8 mouse cellular contexts compared by ENCODE assay signal in the genomic region with DNA sequence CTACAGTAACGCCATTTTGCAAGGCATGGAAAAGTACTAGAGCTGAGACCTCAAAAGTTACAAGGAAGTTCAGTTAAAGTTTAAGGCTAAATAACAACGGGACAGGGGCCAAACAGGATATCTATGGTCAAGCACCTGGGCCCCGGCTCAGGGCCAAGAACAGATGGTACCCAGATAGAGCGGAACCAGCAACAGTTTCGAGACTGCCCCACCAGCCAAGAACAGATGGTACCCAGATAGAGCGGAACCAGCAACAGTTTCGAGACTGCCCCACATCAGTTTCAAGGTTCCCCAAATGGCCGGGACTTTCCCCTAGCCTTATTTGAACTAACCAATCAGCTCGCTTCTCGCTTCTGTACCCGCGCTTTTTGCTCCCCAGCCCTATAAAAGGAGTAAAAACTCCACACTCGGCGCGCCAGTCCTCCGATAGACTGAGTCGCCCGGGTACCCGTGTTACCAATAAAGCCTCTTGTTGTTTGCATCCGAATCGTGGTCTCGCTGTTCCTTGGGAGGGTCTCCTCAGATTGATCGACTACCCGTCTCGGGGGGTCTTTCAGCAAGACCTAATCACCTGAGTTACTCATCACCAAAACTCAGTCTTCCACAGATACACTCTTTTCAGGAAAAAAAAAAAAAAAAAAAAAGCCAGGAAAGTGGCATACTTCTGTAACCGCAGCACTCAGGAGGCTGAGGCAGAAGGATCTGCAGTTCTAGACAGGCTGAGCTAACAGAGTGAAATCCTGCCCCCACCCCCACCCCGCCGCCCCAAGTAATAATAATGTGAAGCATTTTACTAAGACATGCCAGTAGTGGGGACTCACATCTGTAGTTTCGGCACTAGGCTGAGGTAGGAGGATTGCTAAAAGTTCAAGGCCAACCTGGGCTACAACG. TPM values are rescaled to one million over a fixed set of nuclear protein-coding genes. Genes with fewer than 3 reads are reported as not detected.
DNase-seq lines count a peak whose midpoint lies in the region; ATAC-seq and TF ChIP-seq lines count a peak whose summit lies in the region.

No protein-coding gene starts in this region.

- peak overlapping the region; percentile 71 to 77 (median 75) for H3K4me3 ChIP-seq in CH12.LX (replicated peaks in 1 of 3; ENCODE audit: low read depth in 2 of 3, low read length in 2 of 3, poor library complexity in 1 of 3)
- H3K4me3 ChIP-seq in embryonic facial prominence, embryonic 10.5 days: peak overlapping the region; percentile 99
- H3K4me3 ChIP-seq in heart, embryonic 11.5 days (ENCODE audit: low read depth, low read length): peak overlapping the region; percentile 88
- peak overlapping the region; percentile 97 for H3K4me3 ChIP-seq in kidney, embryonic 15.5 days (replicated peaks)

- peak overlapping the region; percentile 100 for H3K4me2 ChIP-seq in CH12.LX (ENCODE audit: insufficient read depth, low read depth, poor library complexity, severe bottlenecking)
- H3K4me2 ChIP-seq in heart, embryonic 11.5 days: peak overlapping the region; percentile 69
- peak overlapping the region; percentile 67 for H3K4me2 ChIP-seq in kidney, embryonic 15.5 days

- ATAC-seq in heart, embryonic 11.5 days (replicated peaks; ENCODE audit: insufficient number of reproducible peaks, low FRiP score, low TSS enrichment): peak; percentile 60
- ATAC-seq in kidney, embryonic 15.5 days (replicated peaks; ENCODE audit: low FRiP score): no peak

- peak; percentile 97 for TF ChIP-seq POLR2A in CH12.LX (IDR thresholded peaks at IDR 0.05; ENCODE audit: low read depth, low read length)

- DNase-seq in 416B (ENCODE audit: low read depth) (peak; percentile 98), CH12.LX (ENCODE audit: extremely low read depth) (peak; percentile 97)
- no peak for DNase-seq in embryonic facial prominence, embryonic 10.5 days (ENCODE audit: low spot score)
- peak; percentile 86 for DNase-seq in lung, postnatal 25 days (ENCODE audit: low spot score)
- peak; percentile 70 to 81 for DNase-seq in spleen, postnatal 14 days (ENCODE audit: low spot score in 2 of 2)
- no peak for DNase-seq in urinary bladder, postnatal 10 days (ENCODE audit: low spot score)

- peaks cover 5 to 44% of the 10 kb centered on the region in 2 experiments for H3K4me1 ChIP-seq in CH12.LX (ENCODE audit: control insufficient read depth in 1 of 2, insufficient read depth in 2 of 2)
- peaks cover 18% of the 10 kb centered on the region for H3K4me1 ChIP-seq in embryonic facial prominence, embryonic 10.5 days
- H3K4me1 ChIP-seq in heart, embryonic 11.5 days (ENCODE audit: control insufficient read depth, insufficient read depth, low read length): peaks cover 44% of the 10 kb centered on the region
- H3K4me1 ChIP-seq in kidney, embryonic 15.5 days: peaks cover 46% of the 10 kb centered on the region

- dilution Hi-C loops in CH12.LX (cut with MboI; ENCODE audit: extremely low pct_ligation_motif_present, extremely low pct_unique_long_range_greater_than_20kb, low sequenced_read_pairs): no loop called here

- peak; percentile 97 for TF ChIP-seq EP300 in CH12.LX (IDR thresholded peaks at IDR 0.05; ENCODE audit: low read length)

- TF ChIP-seq RAD21 in CH12.LX (IDR thresholded peaks at IDR 0.05; ENCODE audit: low read depth, low read length): no peak

- in situ Hi-C loops in CH12.LX (cut with MboI; ENCODE audit: low pct_ligation_motif_present, low pct_unique_long_range_greater_than_20kb, low sequenced_read_pairs): no loop called here

- peak overlapping the region; percentile 98 for H3K27ac ChIP-seq in CH12.LX (ENCODE audit: insufficient read depth, low read depth)
- H3K27ac ChIP-seq in embryonic facial prominence, embryonic 10.5 days (replicated peaks): no peak overlapping the region; the same call in 1 of the 2 replicates
- H3K27ac ChIP-seq in heart, embryonic 11.5 days (ENCODE audit: low read depth, low read length): peak overlapping the region; percentile 99
- peak overlapping the region; percentile 100 for H3K27ac ChIP-seq in kidney, embryonic 15.5 days

- WGBS in embryonic facial prominence, embryonic 10.5 days: 93% methylated on average over 30 of the region's 30 CpGs
- WGBS in heart, embryonic 11.5 days (ENCODE audit: insufficient replicate concordance): 74% methylated on average over 30 of the region's 30 CpGs
- WGBS in kidney, embryonic 15.5 days: 87% methylated on average over 30 of the region's 30 CpGs

- H3K9me3 ChIP-seq in CH12.LX (replicated peaks; ENCODE audit: low read length): no peaks in the 10 kb centered on the region
- no peaks in the 10 kb centered on the region for H3K9me3 ChIP-seq in embryonic facial prominence, embryonic 10.5 days
- H3K9me3 ChIP-seq in heart, embryonic 11.5 days (replicated peaks; ENCODE audit: control insufficient read depth, low read length): no peaks in the 10 kb centered on the region
- no peaks in the 10 kb centered on the region for H3K9me3 ChIP-seq in kidney, embryonic 15.5 days (replicated peaks)

- H3K79me2 ChIP-seq in CH12.LX (replicated peaks; ENCODE audit: control insufficient read depth, extremely low read depth, insufficient read depth, poor library complexity, severe bottlenecking): peaks cover 62% of the 10 kb centered on the region

- TF ChIP-seq CTCF in CH12.LX (conservative IDR thresholded peaks at IDR 0.05 in 1 of 2, IDR thresholded peaks at IDR 0.05 in 1 of 2; ENCODE audit: low read depth in 2 of 2, low read length in 2 of 2): no peak; a peak in 1 of 4 replicates

- peaks cover 28 to 34% of the 10 kb centered on the region in 2 experiments for H3K36me3 ChIP-seq in CH12.LX (replicated peaks in 1 of 2; ENCODE audit: control insufficient read depth in 1 of 2, insufficient read depth in 1 of 2, low read length in 1 of 2)
- H3K36me3 ChIP-seq in embryonic facial prominence, embryonic 10.5 days (replicated peaks): peaks cover 25% of the 10 kb centered on the region
- H3K36me3 ChIP-seq in heart, embryonic 11.5 days (ENCODE audit: control insufficient read depth, insufficient read depth, low read length): peaks cover 4% of the 10 kb centered on the region
- peaks cover 9% of the 10 kb centered on the region; the same call in 1 of the 2 replicates for H3K36me3 ChIP-seq in kidney, embryonic 15.5 days

- H3K27me3 ChIP-seq in CH12.LX (replicated peaks): no peaks in the 10 kb centered on the region
- H3K27me3 ChIP-seq in embryonic facial prominence, embryonic 10.5 days (replicated peaks; ENCODE audit: low read depth, poor library complexity, severe bottlenecking): no peaks in the 10 kb centered on the region
- H3K27me3 ChIP-seq in heart, embryonic 11.5 days (ENCODE audit: control insufficient read depth, insufficient read depth, low read length): no peaks in the 10 kb centered on the region
- no peaks in the 10 kb centered on the region for H3K27me3 ChIP-seq in kidney, embryonic 15.5 days

- peak overlapping the region; percentile 84 for H3K9ac ChIP-seq in CH12.LX (ENCODE audit: insufficient read depth, low read depth)
- H3K9ac ChIP-seq in heart, embryonic 11.5 days (ENCODE audit: low read depth, low read length): peak overlapping the region; percentile 97; the same call in 1 of the 2 replicates
- peak overlapping the region; percentile 96; the same call in 1 of the 2 replicates for H3K9ac ChIP-seq in kidney, embryonic 15.5 days

TF ChIP-seq in CH12.LX, 34 proteins besides CTCF, POLR2A, EP300 and RAD21 (continues in another document):
- TF ChIP-seq JUND (conservative IDR thresholded peaks at IDR 0.05; ENCODE audit: low read depth, low read length) (0 out of 2 replicates have a peak, but pooled peaks have one; percentile 10), SMC3 (IDR thresholded peaks at IDR 0.05; ENCODE audit: low read depth, low read length) (peak; percentile 5; the same call in 1 of the 2 replicates), MEF2A (IDR thresholded peaks at IDR 0.05; ENCODE audit: borderline replicate concordance, low read depth, low read length) (peak; percentile 93), ZNF384 (IDR thresholded peaks at IDR 0.05; ENCODE audit: low read depth, low read length) (peak; percentile 89), ZMIZ1 (IDR thresholded peaks at IDR 0.05; ENCODE audit: low read depth, low read length) (peak; percentile 98), SIN3A (IDR thresholded peaks at IDR 0.05; ENCODE audit: low read length) (peak; percentile 94), GABPA (IDR thresholded peaks at IDR 0.05; ENCODE audit: insufficient replicate concordance, low read depth, low read length) (no peak), PAX5 (IDR thresholded peaks at IDR 0.05; ENCODE audit: low read length) (no peak), MAX (IDR thresholded peaks at IDR 0.05; ENCODE audit: low read length) (peak; percentile 66), MAFK (IDR thresholded peaks at IDR 0.05; ENCODE audit: insufficient replicate concordance, low read length) (no peak; the same call in 1 of the 2 replicates), NRF1 (IDR thresholded peaks at IDR 0.05; ENCODE audit: low read depth, low read length) (no peak; the same call in 1 of the 2 replicates), ELF1 (IDR thresholded peaks at IDR 0.05; ENCODE audit: low read depth, low read length) (peak; percentile 61), NELFE (IDR thresholded peaks at IDR 0.05; ENCODE audit: low read depth, low read length) (peak; percentile 97)

RNA-seq across cellular contexts. Expression of a gene that starts 2.0 kb away (rescaled TPM):
- total RNA-seq in CH12.LX (2012; rRNA removed) (345 and 358 TPM in 2 replicates), CH12.LX (2014; rRNA removed) (411 and 467 TPM in 2 replicates)
- polyA plus RNA-seq in CH12.LX (2012; ENCODE audit: insufficient read length, low read depth): 493 and 611 TPM in 2 replicates
- polyA plus RNA-seq in embryonic facial prominence, embryonic 10.5 days (2016; fragmentation: Nextera tagmentation; extraction: Ambion mirVana): 21.9 and 22.1 TPM in 2 replicates
- 77.5 and 79.0 TPM in 2 replicates for polyA plus RNA-seq in heart, embryonic 11.5 days (2014; fragmentation: Nextera tagmentation; extraction: Ambion mirVana)
- polyA plus RNA-seq in kidney, embryonic 15.5 days (2015; fragmentation: Nextera tagmentation; extraction: Ambion mirVana): 43.7 and 44.0 TPM in 2 replicates

RNA-seq across cellular contexts. Expression of a gene that starts 15.3 kb away (rescaled TPM):
- total RNA-seq in CH12.LX (2012; rRNA removed) (225 and 253 TPM in 2 replicates), CH12.LX (2014; rRNA removed) (227 and 228 TPM in 2 replicates)
- 364 and 473 TPM in 2 replicates for polyA plus RNA-seq in CH12.LX (2012; ENCODE audit: insufficient read length, low read depth)
- 189 and 194 TPM in 2 replicates for polyA plus RNA-seq in embryonic facial prominence, embryonic 10.5 days (2016; fragmentation: Nextera tagmentation; extraction: Ambion mirVana)
- 249 and 252 TPM in 2 replicates for polyA plus RNA-seq in heart, embryonic 11.5 days (2014; fragmentation: Nextera tagmentation; extraction: Ambion mirVana)
- polyA plus RNA-seq in kidney, embryonic 15.5 days (2015; fragmentation: Nextera tagmentation; extraction: Ambion mirVana): 167 and 174 TPM in 2 replicates

RNA-seq across cellular contexts. Expression of a gene that starts 40.8 kb away (rescaled TPM):
- total RNA-seq in CH12.LX (2012; rRNA removed) (25.7 and 26.2 TPM in 2 replicates), CH12.LX (2014; rRNA removed) (32.5 and 38.9 TPM in 2 replicates)
- polyA plus RNA-seq in CH12.LX (2012; ENCODE audit: insufficient read length, low read depth): 17.3 and 21.9 TPM in 2 replicates
- polyA plus RNA-seq in embryonic facial prominence, embryonic 10.5 days (2016; fragmentation: Nextera tagmentation; extraction: Ambion mirVana): 31.3 and 33.4 TPM in 2 replicates
- 28.2 TPM in 2 replicates for polyA plus RNA-seq in heart, embryonic 11.5 days (2014; fragmentation: Nextera tagmentation; extraction: Ambion mirVana)
- polyA plus RNA-seq in kidney, embryonic 15.5 days (2015; fragmentation: Nextera tagmentation; extraction: Ambion mirVana): 29.2 and 30.6 TPM in 2 replicates

Comparison
In these comparisons a context has a peak if more than half of its experiments do, and no peak if none do; other contexts are left out.
1. DNase-seq: peak in 416B (single experiment), CH12.LX (single experiment), lung, postnatal 25 days (single experiment) and spleen, postnatal 14 days (2 of 2); none in embryonic facial prominence, embryonic 10.5 days (single experiment) and urinary bladder, postnatal 10 days (single experiment).
2. Peak in every context shown above with its lines, with median percentiles within 50 percentile points of each other: H3K4me2 ChIP-seq, H3K4me3 ChIP-seq and H3K9ac ChIP-seq.